Mouse (Mus musculus) gonadal fat pad, adult 2 months (tissue): ENCODE data around the gene Efna5. TPM values are rescaled to one million over a fixed set of nuclear protein-coding genes. Genes with fewer than 3 reads are reported as not detected.
A peak's percentile ranks its signal among the peaks of the same experiment; 100 is the strongest.

ENCODE experiments used
- DNase-seq: peaks from one replicate; pipeline ENCODE4 v3.0.0-alpha.2; 2012; ENCODE audit warnings: low read depth
- polyA plus RNA-seq: library from polyadenylated mRNA; depleted of rRNA; stranded (reverse); fragments of >200 nt; gene quantifications from 2 replicates; pipeline ENCODE4 v1.2.3, GENCODE M21; 2012

The Efna5 gene
- polyA plus RNA-seq, 1 experiment = 3.9 TPM

GRCm38 (mm10) chr17:62613232-62613631 is 267.9 kb downstream of the Efna5 start:
- no peak for DNase-seq

- DNase-seq = no peak
Observed at GRCm38 (mm10) chr17:62608145-62608544, 273.0 kb downstream of the Efna5 start.

- DNase-seq = no peak
Observed at GRCm38 (mm10) chr17:62607304-62607914, 273.7 kb downstream of the Efna5 start.

- DNase-seq = no peak
Observed at GRCm38 (mm10) chr17:62606681-62607080, 274.4 kb downstream of the Efna5 start.

- DNase-seq = no peak
Observed at GRCm38 (mm10) chr17:62604309-62604708, 276.8 kb downstream of the Efna5 start.

GRCm38 (mm10) chr17:62603604-62604003 is 277.5 kb downstream of the Efna5 start:
- no peak for DNase-seq

- no peak for DNase-seq
Observed at GRCm38 (mm10) chr17:62598716-62599490, 282.2 kb downstream of the Efna5 start.

- no peak for DNase-seq
Observed at GRCm38 (mm10) chr17:62592436-62593074, 288.6 kb downstream of the Efna5 start.

- no peak for DNase-seq
Observed at GRCm38 (mm10) chr17:62591581-62592435, 289.3 kb downstream of the Efna5 start.

GRCm38 (mm10) chr17:62590685-62591460 is 290.2 kb downstream of the Efna5 start:
- no peak for DNase-seq

GRCm38 (mm10) chr17:62580127-62580526 is 301.0 kb downstream of the Efna5 start:
- no peak for DNase-seq

GRCm38 (mm10) chr17:62579618-62580017 is 301.5 kb downstream of the Efna5 start:
- no peak for DNase-seq

- no peak for DNase-seq
Observed at GRCm38 (mm10) chr17:62574499-62575265, 306.4 kb downstream of the Efna5 start.

GRCm38 (mm10) chr17:62570101-62570500 is 311.0 kb downstream of the Efna5 start:
- peak; percentile 38 for DNase-seq

- DNase-seq = no peak
Observed at GRCm38 (mm10) chr17:62568019-62568418, 313.1 kb downstream of the Efna5 start.

GRCm38 (mm10) chr17:62565632-62566031 is 315.5 kb downstream of the Efna5 start:
- no peak for DNase-seq

GRCm38 (mm10) chr17:62562439-62562838 is 318.7 kb downstream of the Efna5 start:
- DNase-seq = no peak

GRCm38 (mm10) chr17:62557215-62557614 is 323.9 kb downstream of the Efna5 start:
- no peak for DNase-seq
